Mouse (Mus musculus) neural tube, embryonic 14.5 days (tissue): ENCODE data around the gene Kcnh2. TPM values are rescaled to one million over a fixed set of nuclear protein-coding genes. Genes with fewer than 3 reads are reported as not detected.

Experiments used
- ATAC-seq: fragments of 200-750 bp; cut with Nextera tagmentation; 2 replicates; pipeline ENCODE4 v1.8.0; 2017; ENCODE audit warnings: low read depth, mild to moderate bottlenecking, moderate TSS enrichment, moderate library complexity
- H3K27ac ChIP-seq: fragments of 300-500 bp; sonication (generic); 2 replicates; pipeline ENCODE4 v1.5.1; 2014; ENCODE audit warnings: low read depth, mild to moderate bottlenecking, control low read depth, low read length, moderate library complexity, mixed read lengths
- H3K27me3 ChIP-seq: fragments of 300-500 bp; sonication (generic); 2 replicates; pipeline ENCODE4 v1.6.1; 2014; ENCODE audit warnings: low read length; ENCODE audit not compliant: control insufficient read depth, insufficient read depth
- H3K36me3 ChIP-seq: fragments of 300-500 bp; sonication (generic); 2 replicates; pipeline ENCODE4 v1.6.1; 2014; ENCODE audit warnings: low read length, mixed read lengths; ENCODE audit not compliant: control insufficient read depth, insufficient read depth
- H3K4me1 ChIP-seq: fragments of 300-500 bp; sonication (generic); 2 replicates; pipeline ENCODE4 v1.6.1; 2014; ENCODE audit warnings: low read length; ENCODE audit not compliant: control insufficient read depth, insufficient read depth
- H3K4me2 ChIP-seq: fragments of 300-500 bp; sonication (generic); 2 replicates; pipeline ENCODE4 v1.6.1; 2014; ENCODE audit warnings: mild to moderate bottlenecking, low read depth, low read length, control low read depth
- H3K4me3 ChIP-seq: fragments of 300-500 bp; sonication (generic); 2 replicates; pipeline ENCODE4 v1.5.1; 2014; ENCODE audit warnings: low read depth, low read length, control low read depth, mixed read lengths
- H3K9ac ChIP-seq: fragments of 300-500 bp; sonication (generic); replicated peaks from 2 replicates; pipeline ENCODE4 v1.6.1; 2014; ENCODE audit warnings: low read depth, mild to moderate bottlenecking, control low read depth, low read length, mixed read lengths
- H3K9me3 ChIP-seq: fragments of 300-500 bp; sonication (generic); 2 replicates; pipeline ENCODE4 v1.6.1; 2016; ENCODE audit warnings: low read length; ENCODE audit not compliant: control insufficient read depth
- WGBS: fragments of 180-500 bp; shearing (Covaris S2); extraction: QIAGEN DNeasy Blood & Tissue Kit; methylation state at CpG from one replicate; pipeline ENCODE4 v1.1.7; 2014; 5-methylcytosine and 5-hydroxymethylcytosine counted together
- polyA plus RNA-seq: library from polyadenylated mRNA; unstranded; fragments of >200 nt; fragmentation: Nextera tagmentation; extraction: Ambion mirVana; gene quantifications from 2 replicates; pipeline ENCODE4 v1.2.1, GENCODE M21; 2014

Gene Kcnh2
- polyA plus RNA-seq, 1 experiment from 2014 or later, result 13.6 TPM

GRCm38 (mm10) chr5:24389011-24389657, 37.7 kb upstream of the Kcnh2 start:
- no peak overlapping the region for H3K9ac ChIP-seq
- WGBS, result 52% methylated on average over 6 of the region's 7 CpGs
- H3K36me3 ChIP-seq, result no peaks in the 10 kb centered on the region
- no peaks in the 10 kb centered on the region for H3K9me3 ChIP-seq
- peaks cover 14% of the 10 kb centered on the region for H3K4me1 ChIP-seq
- no peak overlapping the region for H3K4me3 ChIP-seq
- no peak overlapping the region for H3K27ac ChIP-seq
- no peak for ATAC-seq
- H3K27me3 ChIP-seq, result no peaks in the 10 kb centered on the region; the same call in none of the 2 replicates
- no peak overlapping the region for H3K4me2 ChIP-seq

DNA sequence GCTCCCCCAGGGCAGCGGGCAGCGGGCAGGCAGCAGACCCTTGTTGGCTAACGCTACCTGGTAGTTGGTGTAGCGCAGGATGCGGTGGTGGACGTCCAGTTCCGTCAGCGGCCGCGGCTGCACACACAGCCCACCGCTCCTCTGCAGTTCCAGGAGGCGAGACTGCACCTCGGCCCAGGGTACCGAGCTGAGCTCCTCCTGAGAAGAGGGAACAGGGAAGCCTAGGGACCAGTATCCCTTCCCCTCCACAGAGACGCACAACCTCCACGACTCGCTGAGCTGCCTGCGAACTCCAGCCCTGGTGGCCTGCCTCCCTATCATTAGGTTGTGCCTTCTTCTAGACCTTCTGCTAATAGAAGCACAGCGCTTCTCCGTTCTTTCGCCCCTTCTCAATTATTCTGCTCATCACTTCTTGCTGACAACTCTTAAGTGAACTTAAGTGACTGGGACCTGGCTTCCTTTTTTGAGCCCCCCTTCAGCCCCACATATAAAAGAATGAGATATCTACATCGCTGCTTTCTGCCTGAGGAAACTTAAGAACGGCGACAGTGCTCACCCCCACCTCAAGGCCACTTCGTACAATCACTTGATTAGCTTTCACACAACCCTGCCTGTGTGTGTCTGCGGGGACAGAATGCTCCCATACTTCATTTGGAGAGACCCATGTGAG, 37.0 kb upstream of the Kcnh2 start:
- no peaks in the 10 kb centered on the region for H3K9me3 ChIP-seq
- ATAC-seq, result no peak
- 28% methylated on average over 23 of the region's 26 CpGs for WGBS
- peaks cover 14% of the 10 kb centered on the region for H3K4me1 ChIP-seq
- no peaks in the 10 kb centered on the region; the same call in none of the 2 replicates for H3K27me3 ChIP-seq
- H3K36me3 ChIP-seq, result no peaks in the 10 kb centered on the region
- H3K4me2 ChIP-seq, result peak overlapping the region; percentile 99
- H3K9ac ChIP-seq, result peak overlapping the region; percentile 51
- 0 out of 2 replicates have a peak overlapping the region, but pooled peaks have one; percentile 16 for H3K27ac ChIP-seq
- H3K4me3 ChIP-seq, result peak overlapping the region; percentile 42

DNA sequence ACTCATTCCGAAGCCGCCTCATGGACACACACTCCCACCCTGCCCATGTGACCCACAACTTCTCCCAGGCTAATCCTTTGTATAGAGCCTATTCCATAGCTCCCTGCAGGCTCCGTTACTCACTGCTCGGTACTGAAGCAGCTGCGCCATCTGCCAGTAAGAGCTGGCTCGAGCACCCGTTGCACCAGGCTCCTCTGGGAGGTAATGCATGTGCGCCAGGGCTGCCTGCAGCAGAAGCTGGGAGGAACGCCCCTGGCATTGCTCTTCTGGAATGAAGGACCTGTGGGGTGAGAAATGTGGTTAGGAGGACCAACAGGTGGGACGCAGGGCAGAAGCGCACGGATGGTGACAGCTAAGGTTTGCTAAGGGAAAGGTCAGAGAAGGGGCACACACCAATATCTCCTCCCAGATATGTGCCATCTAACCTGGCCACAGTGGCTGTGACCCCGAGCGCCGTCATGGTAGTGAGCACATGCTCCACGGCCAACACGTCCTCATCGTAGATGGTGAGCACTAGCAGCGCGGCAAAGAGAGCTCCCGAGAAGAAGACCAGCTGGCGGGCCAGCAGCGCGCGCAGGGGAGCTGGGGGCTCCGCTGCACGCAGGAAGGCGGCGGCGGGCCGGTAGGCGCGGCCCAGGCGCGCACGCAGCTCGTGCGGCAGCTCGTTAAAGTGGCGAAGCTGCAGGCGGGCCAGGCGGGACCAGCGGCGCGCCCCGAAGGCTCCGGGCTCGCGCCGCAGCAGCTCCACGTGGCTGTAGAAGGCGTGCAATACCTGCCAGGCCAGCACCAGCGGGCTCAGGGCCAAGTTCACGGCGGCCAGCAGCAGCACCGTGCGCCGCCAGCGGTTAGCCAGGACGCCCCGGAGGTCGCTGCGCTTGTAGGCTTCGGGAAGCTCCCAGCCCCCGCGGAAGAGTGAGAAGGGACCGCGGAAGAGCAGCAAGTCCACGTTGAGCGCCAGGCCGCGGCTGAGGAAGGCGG, 36.1 kb upstream of the Kcnh2 start:
- Histone ChIP-seq H3K9me3 (no peaks in the 10 kb centered on the region), H3K4me1 (peaks cover 20% of the 10 kb centered on the region), H3K9ac (peak overlapping the region; percentile 51), H3K36me3 (no peaks in the 10 kb centered on the region), H3K27ac (0 out of 2 replicates have a peak overlapping the region, but pooled peaks have one; percentile 16), H3K4me3 (peak overlapping the region; percentile 42), H3K27me3 (no peaks in the 10 kb centered on the region; the same call in none of the 2 replicates), H3K4me2 (peak overlapping the region; percentile 99)
- ATAC-seq, result peak; percentile 64
- under 1% methylated on average over 72 of the region's 73 CpGs for WGBS

DNA sequence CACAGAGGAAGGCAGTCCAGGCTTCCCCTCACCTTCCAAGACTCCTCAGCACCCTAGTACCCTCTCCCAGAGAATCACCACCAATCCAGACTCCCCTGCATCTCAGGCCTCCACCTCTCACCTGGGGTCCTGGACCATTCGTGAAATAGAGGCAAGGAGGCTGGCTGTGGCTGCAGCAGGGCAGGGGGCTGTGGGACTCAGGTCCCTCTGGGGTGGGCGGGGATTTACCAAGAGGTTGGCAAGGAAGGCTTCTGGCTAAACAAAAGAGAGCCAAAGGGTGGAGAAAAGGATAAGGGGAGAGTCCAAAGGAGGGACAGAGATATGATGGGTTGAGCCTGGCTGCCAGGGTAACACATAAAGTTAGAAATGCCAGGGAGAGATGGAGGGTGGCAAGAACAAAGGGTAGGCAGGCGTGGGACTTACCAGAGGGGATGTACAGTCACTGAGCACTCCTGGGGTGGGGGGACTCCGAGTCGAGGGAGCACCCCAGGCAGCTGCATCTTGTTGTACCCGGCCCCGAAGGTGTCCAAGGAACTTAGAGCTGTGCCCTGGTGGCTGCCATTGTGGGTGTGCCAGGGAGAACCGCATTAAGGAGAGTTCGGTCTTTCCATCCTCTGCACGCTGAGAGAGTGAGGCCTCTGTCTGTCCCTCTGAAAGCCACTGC, 34.6 kb upstream of the Kcnh2 start:
- ATAC-seq, result no peak
- H3K36me3 ChIP-seq, result no peaks in the 10 kb centered on the region
- H3K9ac ChIP-seq, result no peak overlapping the region
- H3K4me3 ChIP-seq, result no peak overlapping the region
- no peaks in the 10 kb centered on the region for H3K9me3 ChIP-seq
- WGBS, result 83% methylated on average over 10 of the region's 10 CpGs
- H3K4me2 ChIP-seq, result no peak overlapping the region
- H3K27ac ChIP-seq, result no peak overlapping the region
- H3K27me3 ChIP-seq, result no peaks in the 10 kb centered on the region; the same call in none of the 2 replicates
- peaks cover 20% of the 10 kb centered on the region for H3K4me1 ChIP-seq

DNA sequence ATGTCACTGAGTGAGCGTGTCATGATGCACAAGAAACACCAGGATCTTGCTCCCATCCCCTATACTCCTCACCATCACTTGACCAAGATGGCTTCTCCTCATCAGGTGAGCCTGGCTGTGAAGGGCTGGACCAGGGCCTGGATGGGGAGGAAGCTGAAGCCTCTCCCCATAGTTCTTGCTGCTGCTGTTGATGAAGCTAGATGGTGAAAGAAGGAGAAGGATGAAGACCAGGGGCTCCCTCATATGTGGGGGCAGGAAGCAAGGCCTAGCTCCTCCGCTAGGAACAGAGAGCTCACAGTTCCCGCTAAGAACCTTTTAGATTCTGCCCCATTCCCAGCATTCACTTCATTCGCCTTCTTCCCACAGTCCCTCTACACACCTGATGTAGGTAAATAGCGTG, 34.0 kb upstream of the Kcnh2 start:
- Histone ChIP-seq H3K36me3 (no peaks in the 10 kb centered on the region), H3K27ac (no peak overlapping the region), H3K4me2 (no peak overlapping the region), H3K27me3 (no peaks in the 10 kb centered on the region; the same call in none of the 2 replicates), H3K9me3 (no peaks in the 10 kb centered on the region), H3K4me3 (no peak overlapping the region), H3K9ac (no peak overlapping the region), H3K4me1 (peaks cover 20% of the 10 kb centered on the region)
- no peak for ATAC-seq
- whole genome bisulfite sequencing, result 94% methylated on average over 5 of the region's 5 CpGs

DNA sequence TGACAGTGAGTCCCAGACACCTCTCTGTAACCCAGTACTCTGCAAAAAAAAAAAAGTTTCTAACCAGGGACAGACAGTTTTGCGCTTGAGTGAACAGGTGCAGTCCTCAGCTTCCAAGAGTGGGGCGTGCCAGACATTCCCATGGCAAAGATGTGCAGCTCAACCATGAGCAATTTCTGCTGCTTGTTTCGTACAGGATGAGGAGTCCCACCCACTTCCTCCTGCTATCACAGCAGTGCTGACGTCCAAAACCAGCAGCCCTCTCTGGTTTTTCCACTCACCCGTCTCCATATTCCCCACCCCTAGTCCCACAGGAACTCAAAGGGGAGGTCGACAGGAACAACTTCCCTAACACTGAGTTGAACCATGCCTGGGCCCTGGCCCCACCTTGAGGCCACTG, 33.0 kb upstream of the Kcnh2 start:
- H3K36me3 ChIP-seq, result no peaks in the 10 kb centered on the region
- H3K9ac ChIP-seq, result no peak overlapping the region
- no peaks in the 10 kb centered on the region for H3K9me3 ChIP-seq
- no peak overlapping the region for H3K4me3 ChIP-seq
- WGBS, result 74% methylated on average over 6 of the region's 6 CpGs
- no peaks in the 10 kb centered on the region; the same call in none of the 2 replicates for H3K27me3 ChIP-seq
- H3K4me1 ChIP-seq, result peaks cover 20% of the 10 kb centered on the region
- H3K4me2 ChIP-seq, result no peak overlapping the region; the same call in 1 of the 2 replicates
- no peak overlapping the region for H3K27ac ChIP-seq
- no peak for ATAC-seq

GRCm38 (mm10) chr5:24383026-24383859, 31.8 kb upstream of the Kcnh2 start:
- Histone ChIP-seq H3K9ac (peak overlapping the region; percentile 67), H3K4me1 (peaks cover 18% of the 10 kb centered on the region), H3K9me3 (no peaks in the 10 kb centered on the region), H3K27me3 (no peaks in the 10 kb centered on the region; the same call in none of the 2 replicates), H3K4me3 (peak overlapping the region; percentile 33), H3K27ac (peak overlapping the region; percentile 55), H3K4me2 (peak overlapping the region; percentile 65), H3K36me3 (no peaks in the 10 kb centered on the region)
- peak; percentile 85 for ATAC-seq
- WGBS, result under 1% methylated on average over 34 of the region's 34 CpGs

DNA sequence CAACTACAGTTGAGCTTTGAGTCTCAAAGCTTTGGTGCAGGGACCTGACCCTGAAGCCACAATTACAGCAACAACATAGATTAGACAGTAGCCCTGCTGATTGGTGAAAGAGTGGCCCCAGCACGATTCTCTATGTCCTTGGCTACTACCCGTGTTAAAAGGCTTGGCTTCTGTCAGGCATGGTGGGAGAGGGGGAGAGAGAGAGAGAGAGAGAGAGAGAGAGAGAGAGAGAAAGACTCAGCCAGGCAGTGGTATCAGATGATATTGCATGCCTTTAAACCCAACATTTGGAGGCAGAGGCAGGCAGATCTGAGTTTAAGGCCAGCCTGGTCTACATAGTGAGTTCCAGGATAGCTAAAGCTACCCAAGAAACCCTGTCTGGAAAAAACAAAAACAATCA, 30.6 kb upstream of the Kcnh2 start:
- Histone ChIP-seq H3K9me3 (no peaks in the 10 kb centered on the region), H3K4me1 (0 out of 2 replicates have a peak, but pooled peaks cover 6% of the 10 kb centered on the region), H3K4me3 (no peak overlapping the region), H3K27ac (no peak overlapping the region), H3K36me3 (no peaks in the 10 kb centered on the region), H3K4me2 (no peak overlapping the region), H3K27me3 (no peaks in the 10 kb centered on the region; the same call in 1 of the 2 replicates), H3K9ac (no peak overlapping the region)
- ATAC-seq, result no peak
- WGBS, result 67% methylated on average over 2 of the region's 2 CpGs
